Mouse (Mus musculus): ENCODE data around the gene CN725425.

CN725425 gene

GRCm38 (mm10) chr15:91199256-91199905 is at the start of gene CN725425:
Gene CN725425 (plus strand): TSS chr15:91199494.
- DNase-seq (ENCODE audit: low read depth, low spot score): peak; percentile 11

GRCm38 (mm10) chr15:91152592-91152991 is 46.7 kb upstream of the CN725425 start:
- no peak for DNase-seq (ENCODE audit: low read depth, low spot score)

GRCm38 (mm10) chr15:91153311-91153710 is 46.0 kb upstream of the CN725425 start:
- DNase-seq (ENCODE audit: low read depth, low spot score): no peak

- no peak for DNase-seq (ENCODE audit: low read depth, low spot score)
Observed at GRCm38 (mm10) chr15:91161153-91161552, 38.1 kb upstream of the CN725425 start.

- no peak for DNase-seq (ENCODE audit: low read depth, low spot score)
Observed at GRCm38 (mm10) chr15:91163454-91163853, 35.8 kb upstream of the CN725425 start.

GRCm38 (mm10) chr15:91165021-91165420 is 34.3 kb upstream of the CN725425 start:
- peak; percentile 4 for DNase-seq (ENCODE audit: low read depth, low spot score)

GRCm38 (mm10) chr15:91167850-91168562 is 31.3 kb upstream of the CN725425 start:
- no peak for DNase-seq (ENCODE audit: low read depth, low spot score)

- no peak for DNase-seq (ENCODE audit: low read depth, low spot score)
Observed at GRCm38 (mm10) chr15:91170602-91171328, 28.5 kb upstream of the CN725425 start.

- DNase-seq (ENCODE audit: low read depth, low spot score): no peak
Observed at GRCm38 (mm10) chr15:91171332-91171731, 28.0 kb upstream of the CN725425 start.

GRCm38 (mm10) chr15:91172193-91172592 is 27.1 kb upstream of the CN725425 start:
- no peak for DNase-seq (ENCODE audit: low read depth, low spot score)

GRCm38 (mm10) chr15:91178656-91179314 is 20.5 kb upstream of the CN725425 start:
- DNase-seq (ENCODE audit: low read depth, low spot score): no peak

- DNase-seq (ENCODE audit: low read depth, low spot score): no peak
Observed at GRCm38 (mm10) chr15:91179911-91180622, 19.2 kb upstream of the CN725425 start.

- DNase-seq (ENCODE audit: low read depth, low spot score): no peak
Observed at GRCm38 (mm10) chr15:91186358-91186757, 12.9 kb upstream of the CN725425 start.

GRCm38 (mm10) chr15:91190026-91190425 is 9.3 kb upstream of the CN725425 start:
- DNase-seq (ENCODE audit: low read depth, low spot score): no peak

GRCm38 (mm10) chr15:91190519-91191207 is 8.6 kb upstream of the CN725425 start:
- no peak for DNase-seq (ENCODE audit: low read depth, low spot score)

- DNase-seq (ENCODE audit: low read depth, low spot score): no peak
Observed at GRCm38 (mm10) chr15:91191412-91192222, 7.7 kb upstream of the CN725425 start, which contains the start of gene Abcd2. Gene Abcd2 (minus strand): TSS chr15:91191799.

GRCm38 (mm10) chr15:91192223-91192598 is 7.1 kb upstream of the CN725425 start:
- DNase-seq (ENCODE audit: low read depth, low spot score): no peak

- DNase-seq (ENCODE audit: low read depth, low spot score): no peak
Observed at GRCm38 (mm10) chr15:91200833-91201232, 1.5 kb downstream of the CN725425 start.

- DNase-seq (ENCODE audit: low read depth, low spot score): no peak
Observed at GRCm38 (mm10) chr15:91202486-91202885, 3.2 kb downstream of the CN725425 start.

- DNase-seq (ENCODE audit: low read depth, low spot score): no peak
Observed at GRCm38 (mm10) chr15:91203521-91203920, 4.2 kb downstream of the CN725425 start.
